Mouse (Mus musculus) frontal cortex, adult (tissue): Measurements from ENCODE around the gene Gltpd2.
"Not testable (repeated sequence)": the region's sequence is repeated elsewhere in the genome, so short reads cannot be mapped to it uniquely, and the experiment has no call there.

Source experiments
- ATAC-seq: cut with Nextera tagmentation; 2 replicates; pipeline ENCODE4 v1.9.2; 2017; ENCODE audit warnings: mild to moderate bottlenecking, moderate library complexity, mixed read lengths; ENCODE audit not compliant: low TSS enrichment

The Gltpd2 gene

GRCm38 (mm10) chr11:70518923-70519322, at the start of gene Gltpd2:
Gene Gltpd2, plus strand, starts transcription at chr11:70519196.
- ATAC-seq, result no peak

- ATAC-seq, result no peak
Measured at GRCm38 (mm10) chr11:70469764-70470163, 49.2 kb upstream of the Gltpd2 start.

- ATAC-seq, result no peak
Measured at GRCm38 (mm10) chr11:70472716-70473115, 46.3 kb upstream of the Gltpd2 start.

- ATAC-seq, result not testable (repeated sequence)
Measured at GRCm38 (mm10) chr11:70473291-70473690, 45.7 kb upstream of the Gltpd2 start.

GRCm38 (mm10) chr11:70474872-70475534, 44.0 kb upstream of the Gltpd2 start:
- no peak for ATAC-seq

GRCm38 (mm10) chr11:70485498-70485897, 33.5 kb upstream of the Gltpd2 start:
- no peak for ATAC-seq

- ATAC-seq, result no peak
Measured at GRCm38 (mm10) chr11:70487816-70488215, 31.2 kb upstream of the Gltpd2 start.

GRCm38 (mm10) chr11:70489138-70489537, 29.9 kb upstream of the Gltpd2 start:
- peak; percentile 74; the same call in 1 of the 2 replicates for ATAC-seq

- no peak for ATAC-seq
Measured at GRCm38 (mm10) chr11:70489684-70490083, 29.3 kb upstream of the Gltpd2 start.

- no peak for ATAC-seq
Measured at GRCm38 (mm10) chr11:70499566-70500475, 19.2 kb upstream of the Gltpd2 start.

- ATAC-seq, result no peak
Measured at GRCm38 (mm10) chr11:70500476-70500812, 18.6 kb upstream of the Gltpd2 start.

GRCm38 (mm10) chr11:70502018-70502417, 17.0 kb upstream of the Gltpd2 start:
- ATAC-seq, result no peak

- no peak for ATAC-seq
Measured at GRCm38 (mm10) chr11:70504970-70505369, 14.0 kb upstream of the Gltpd2 start, which contains the start of gene Tm4sf5. Gene Tm4sf5, plus strand, starts transcription at chr11:70505244.

- no peak for ATAC-seq
Measured at GRCm38 (mm10) chr11:70506385-70506784, 12.6 kb upstream of the Gltpd2 start.

- no peak for ATAC-seq
Measured at GRCm38 (mm10) chr11:70506962-70507515, 12.0 kb upstream of the Gltpd2 start.

GRCm38 (mm10) chr11:70509753-70510564, 9.0 kb upstream of the Gltpd2 start:
- peak; percentile 83 for ATAC-seq

- ATAC-seq, result no peak
Measured at GRCm38 (mm10) chr11:70511242-70511641, 7.8 kb upstream of the Gltpd2 start.

- no peak for ATAC-seq
Measured at GRCm38 (mm10) chr11:70511825-70512224, 7.2 kb upstream of the Gltpd2 start.

GRCm38 (mm10) chr11:70512709-70513342, 6.2 kb upstream of the Gltpd2 start:
- no peak for ATAC-seq

- no peak for ATAC-seq
Measured at GRCm38 (mm10) chr11:70513520-70513919, 5.5 kb upstream of the Gltpd2 start.

- no peak for ATAC-seq
Measured at GRCm38 (mm10) chr11:70514288-70514687, 4.7 kb upstream of the Gltpd2 start, which contains the start of gene Vmo1. Gene Vmo1, minus strand, starts transcription at chr11:70514616.
